Mouse (Mus musculus) heart, embryonic 12.5 days (tissue): ENCODE results near the gene Nrip2. TPM values are rescaled to one million over a fixed set of nuclear protein-coding genes. Genes with fewer than 3 reads are reported as not detected.
A peak's percentile ranks its signal among the peaks of the same experiment; 100 is the strongest.
"Not testable (repeated sequence)": the region's sequence is repeated elsewhere in the genome, so short reads cannot be mapped to it uniquely, and the experiment has no call there.

Experiments used
- ATAC-seq: fragments of 200-750 bp; cut with Nextera tagmentation; 2 replicates; pipeline ENCODE4 v1.8.0; 2017; ENCODE audit warnings: moderate TSS enrichment, moderate library complexity; ENCODE audit not compliant: insufficient number of reproducible peaks, low FRiP score
- H3K27ac ChIP-seq: fragments of 300-500 bp; sonication (generic); 2 replicates; pipeline ENCODE4 v1.5.1; 2016; ENCODE audit warnings: mild to moderate bottlenecking, moderate library complexity; ENCODE audit not compliant: poor library complexity, severe bottlenecking
- H3K27me3 ChIP-seq: fragments of 300-500 bp; sonication (generic); replicated peaks from 2 replicates; pipeline ENCODE4 v1.6.1; 2016; ENCODE audit warnings: mild to moderate bottlenecking, moderate library complexity
- H3K36me3 ChIP-seq: fragments of 300-500 bp; sonication (generic); 2 replicates; pipeline ENCODE4 v1.6.1; 2016; ENCODE audit warnings: mild to moderate bottlenecking, moderate library complexity
- H3K4me1 ChIP-seq: fragments of 300-500 bp; sonication (generic); replicated peaks from 2 replicates; pipeline ENCODE4 v1.6.1; 2016; ENCODE audit warnings: mild to moderate bottlenecking
- H3K4me2 ChIP-seq: fragments of 300-500 bp; sonication (generic); 2 replicates; pipeline ENCODE4 v1.6.1; 2016; ENCODE audit warnings: mild to moderate bottlenecking, moderate library complexity
- H3K4me3 ChIP-seq: fragments of 300-500 bp; sonication (generic); 2 replicates; pipeline ENCODE4 v1.5.1; 2016; ENCODE audit warnings: mild to moderate bottlenecking
- H3K9ac ChIP-seq: fragments of 300-500 bp; sonication (generic); 2 replicates; pipeline ENCODE4 v1.6.1; 2016; ENCODE audit warnings: mild to moderate bottlenecking, moderate library complexity
- H3K9me3 ChIP-seq: fragments of 300-500 bp; sonication (generic); replicated peaks from 2 replicates; pipeline ENCODE4 v1.6.1; 2016; ENCODE audit warnings: mild to moderate bottlenecking, moderate library complexity
- WGBS: fragments of 180-500 bp; shearing (Covaris S2); methylation state at CpG from one replicate; pipeline ENCODE4 v1.1.7; 2016; 5-methylcytosine and 5-hydroxymethylcytosine counted together
- polyA plus RNA-seq: library from polyadenylated mRNA; unstranded; fragments of >200 nt; fragmentation: Nextera tagmentation; extraction: Ambion mirVana; gene quantifications from 2 replicates; pipeline ENCODE4 v1.2.1, GENCODE M21; 2016

The Nrip2 gene
- polyA plus RNA-seq, 1 experiment from 2014 or later: 1.6 TPM

- 87% methylated on average over 5 of the region's 5 CpGs for whole genome bisulfite sequencing
- Histone ChIP-seq H3K4me2 (no peak overlapping the region), H3K9ac (no peak overlapping the region), H3K27ac (no peak overlapping the region), H3K4me1 (peaks cover 24% of the 10 kb centered on the region), H3K9me3 (no peaks in the 10 kb centered on the region), H3K27me3 (no peaks in the 10 kb centered on the region), H3K4me3 (no peak overlapping the region), H3K36me3 (peaks cover 61% of the 10 kb centered on the region)
- no peak for ATAC-seq
Observed at GRCm38 (mm10) chr6:128366466-128366865, 32.6 kb upstream of the Nrip2 start.

GRCm38 (mm10) chr6:128370040-128370439, 29.1 kb upstream of the Nrip2 start:
- no peaks in the 10 kb centered on the region for H3K9me3 ChIP-seq
- peaks cover 96% of the 10 kb centered on the region for H3K36me3 ChIP-seq
- no peak overlapping the region for H3K9ac ChIP-seq
- H3K27me3 ChIP-seq: no peaks in the 10 kb centered on the region
- ATAC-seq: no peak
- H3K4me3 ChIP-seq: no peak overlapping the region
- H3K4me2 ChIP-seq: no peak overlapping the region
- H3K4me1 ChIP-seq: peaks cover 19% of the 10 kb centered on the region
- 81% methylated on average over 5 of the region's 5 CpGs for WGBS
- H3K27ac ChIP-seq: no peak overlapping the region

GRCm38 (mm10) chr6:128375192-128375591, 23.9 kb upstream of the Nrip2 start, which contains the start of the genes Tex52 and Gm44596:
TSS of gene Tex52 (plus strand) at chr6:128375456.
TSS of gene Gm44596 (plus strand) at chr6:128375503.
- 0 out of 2 replicates have a peak, but pooled peaks cover 10% of the 10 kb centered on the region for H3K4me1 ChIP-seq
- no peak within 1 kb of the TSS for H3K9ac ChIP-seq
- peaks cover 61% of the 10 kb centered on the region for H3K36me3 ChIP-seq
- H3K9me3 ChIP-seq: no peaks in the 10 kb centered on the region
- 40% methylated on average over 6 of the region's 6 CpGs for WGBS
- no peak within 1 kb of the TSS for H3K27ac ChIP-seq
- H3K27me3 ChIP-seq: no peaks in the 10 kb centered on the region
- ATAC-seq: peak; percentile 70; the same call in 1 of the 2 replicates
- no peak within 1 kb of the TSS for H3K4me2 ChIP-seq
- no peak within 1 kb of the TSS for H3K4me3 ChIP-seq

- Histone ChIP-seq H3K27ac (no peak overlapping the region), H3K36me3 (peaks cover 47% of the 10 kb centered on the region), H3K27me3 (no peaks in the 10 kb centered on the region), H3K4me1 (0 out of 2 replicates have a peak, but pooled peaks cover 10% of the 10 kb centered on the region), H3K4me2 (no peak overlapping the region), H3K4me3 (no peak overlapping the region), H3K9ac (no peak overlapping the region), H3K9me3 (no peaks in the 10 kb centered on the region)
- no peak for ATAC-seq
- WGBS: 89% methylated on average over 17 of the region's 17 CpGs
Observed at GRCm38 (mm10) chr6:128376371-128377085, 22.6 kb upstream of the Nrip2 start.

DNA sequence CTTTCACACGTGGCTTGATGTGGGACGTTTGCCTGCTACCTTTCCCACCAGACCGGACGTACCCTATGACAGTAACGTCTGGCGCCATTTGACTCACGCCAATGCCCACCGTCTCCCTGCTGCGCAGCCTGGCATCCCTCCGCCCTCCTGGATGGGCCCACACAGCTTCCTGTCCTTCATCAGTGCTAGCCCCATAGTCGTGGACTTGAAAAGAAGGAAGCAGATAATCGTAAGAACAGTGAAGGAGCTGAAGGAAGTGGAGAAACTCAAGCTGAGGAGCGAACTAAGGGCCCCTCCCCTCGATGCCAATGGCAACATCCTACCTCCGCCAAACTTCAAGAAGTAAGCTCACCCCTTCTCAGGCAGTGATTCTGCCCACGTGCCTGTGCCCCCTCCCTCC, 19.5 kb upstream of the Nrip2 start:
- ATAC-seq: no peak
- no peak overlapping the region for H3K9ac ChIP-seq
- no peaks in the 10 kb centered on the region for H3K9me3 ChIP-seq
- no peaks in the 10 kb centered on the region for H3K27me3 ChIP-seq
- WGBS: 79% methylated on average over 16 of the region's 16 CpGs
- H3K36me3 ChIP-seq: peaks cover 16% of the 10 kb centered on the region
- H3K4me2 ChIP-seq: no peak overlapping the region
- no peak overlapping the region for H3K4me3 ChIP-seq
- H3K4me1 ChIP-seq: 0 out of 2 replicates have a peak, but pooled peaks cover 7% of the 10 kb centered on the region
- H3K27ac ChIP-seq: no peak overlapping the region

GRCm38 (mm10) chr6:128380594-128381167, 18.4 kb upstream of the Nrip2 start:
- H3K4me2 ChIP-seq, H3K4me1 ChIP-seq, ATAC-seq, H3K9ac ChIP-seq, H3K9me3 ChIP-seq, H3K27me3 ChIP-seq, H3K4me3 ChIP-seq, H3K27ac ChIP-seq: not testable (repeated sequence)
- H3K36me3 ChIP-seq: peaks cover 11% of the 10 kb centered on the region
- WGBS: 58% methylated on average over 1 of the region's 1 CpGs

DNA sequence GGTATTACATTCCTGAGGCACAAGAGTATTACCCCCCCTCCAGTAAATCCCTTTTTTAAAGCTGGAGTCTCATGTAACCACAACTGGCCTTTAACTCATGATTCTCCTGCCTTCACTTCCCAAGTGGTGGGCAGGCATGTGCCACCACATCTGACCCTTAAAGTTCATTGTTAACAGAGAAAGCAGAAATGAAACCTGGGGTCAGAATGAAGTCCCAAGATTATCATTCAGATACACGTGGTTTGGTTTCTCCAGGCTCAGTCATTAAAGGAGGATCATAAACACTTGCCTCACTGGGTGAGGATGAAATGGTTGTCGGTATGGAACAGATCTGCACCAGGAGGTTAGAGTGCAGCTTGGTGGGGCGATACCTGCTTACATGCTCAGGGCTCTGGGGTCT, 17.8 kb upstream of the Nrip2 start:
- H3K36me3 ChIP-seq: peaks cover 9% of the 10 kb centered on the region
- no peak overlapping the region for H3K9ac ChIP-seq
- no peak overlapping the region for H3K27ac ChIP-seq
- ATAC-seq: no peak
- no peak overlapping the region for H3K4me3 ChIP-seq
- H3K4me2 ChIP-seq: no peak overlapping the region
- no peaks in the 10 kb centered on the region for H3K27me3 ChIP-seq
- H3K9me3 ChIP-seq: no peaks in the 10 kb centered on the region
- WGBS: 75% methylated on average over 3 of the region's 3 CpGs
- no peaks in the 10 kb centered on the region for H3K4me1 ChIP-seq

DNA sequence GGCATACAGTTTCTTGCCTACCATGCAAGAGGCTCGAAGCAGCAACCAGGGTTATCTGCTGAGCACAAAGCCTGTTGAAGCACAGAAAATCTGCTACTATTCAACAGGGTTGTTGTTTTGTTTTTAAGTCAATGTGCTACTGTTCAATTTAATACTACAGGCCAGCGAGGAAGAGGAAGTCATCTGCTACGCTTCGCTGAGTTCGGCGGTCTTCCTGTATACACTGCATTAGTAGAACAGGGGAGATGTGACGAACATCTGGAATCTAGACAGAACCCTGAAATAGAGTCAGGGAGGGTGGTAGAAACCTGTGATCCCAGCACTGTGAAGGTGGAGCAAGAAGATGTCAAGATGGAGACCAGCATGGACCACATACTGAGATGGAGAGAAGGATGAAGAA, 15.3 kb upstream of the Nrip2 start:
- 85% methylated on average over 7 of the region's 7 CpGs for WGBS

GRCm38 (mm10) chr6:128385026-128385425, 14.1 kb upstream of the Nrip2 start:
- no peak overlapping the region for H3K4me2 ChIP-seq
- ATAC-seq: no peak
- no peaks in the 10 kb centered on the region for H3K36me3 ChIP-seq
- H3K4me3 ChIP-seq: no peak overlapping the region
- no peaks in the 10 kb centered on the region for H3K27me3 ChIP-seq
- no peaks in the 10 kb centered on the region for H3K9me3 ChIP-seq
- H3K9ac ChIP-seq: no peak overlapping the region
- 62% methylated on average over 1 of the region's 1 CpGs for WGBS
- H3K4me1 ChIP-seq: no peaks in the 10 kb centered on the region
- no peak overlapping the region for H3K27ac ChIP-seq

More for the DNA sequence above, 15.3 kb upstream of the Nrip2 start:
- Histone ChIP-seq H3K4me3 (no peak overlapping the region), H3K27me3 (no peaks in the 10 kb centered on the region), H3K4me1 (no peaks in the 10 kb centered on the region), H3K36me3 (no peaks in the 10 kb centered on the region), H3K9ac (no peak overlapping the region), H3K9me3 (no peaks in the 10 kb centered on the region), H3K27ac (no peak overlapping the region), H3K4me2 (no peak overlapping the region)
- no peak for ATAC-seq

DNA sequence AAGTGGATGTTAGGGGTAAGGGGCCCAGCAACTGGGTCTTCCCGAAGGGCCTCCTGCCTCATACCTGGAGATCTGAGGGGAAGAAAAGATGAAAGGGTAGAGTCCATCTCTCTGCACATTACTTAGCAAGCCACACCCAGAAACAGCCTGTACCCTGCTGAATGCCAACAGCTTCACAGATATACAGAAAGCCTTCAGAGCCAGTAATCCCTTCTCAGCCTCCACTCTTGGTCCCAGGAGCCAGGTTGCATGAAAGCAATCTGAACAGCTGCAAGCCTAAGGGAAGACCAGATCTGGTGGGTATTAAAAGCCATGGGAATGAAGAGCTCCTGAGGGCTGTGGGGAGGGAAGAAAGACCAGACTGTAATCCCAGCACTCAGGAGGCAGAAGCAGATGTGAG, 9.9 kb upstream of the Nrip2 start:
- no peak for ATAC-seq
- no peaks in the 10 kb centered on the region for H3K27me3 ChIP-seq
- H3K36me3 ChIP-seq: no peaks in the 10 kb centered on the region
- no peaks in the 10 kb centered on the region for H3K9me3 ChIP-seq
- H3K4me3 ChIP-seq: no peak overlapping the region
- no peak overlapping the region for H3K27ac ChIP-seq
- no peak overlapping the region for H3K4me2 ChIP-seq
- 77% methylated on average over 1 of the region's 1 CpGs for WGBS
- 0 out of 2 replicates have a peak, but pooled peaks cover 2% of the 10 kb centered on the region for H3K4me1 ChIP-seq
- no peak overlapping the region for H3K9ac ChIP-seq

GRCm38 (mm10) chr6:128390683-128391082, 8.4 kb upstream of the Nrip2 start:
- Histone ChIP-seq H3K27ac (no peak overlapping the region), H3K4me2 (no peak overlapping the region), H3K27me3 (no peaks in the 10 kb centered on the region), H3K4me3 (no peak overlapping the region), H3K9me3 (no peaks in the 10 kb centered on the region), H3K36me3 (no peaks in the 10 kb centered on the region), H3K4me1 (0 out of 2 replicates have a peak, but pooled peaks cover 2% of the 10 kb centered on the region), H3K9ac (no peak overlapping the region)
- 59% methylated on average over 1 of the region's 1 CpGs for WGBS
- ATAC-seq: no peak
